10 mouse cellular contexts compared by ENCODE assay signal in the genomic region with DNA sequence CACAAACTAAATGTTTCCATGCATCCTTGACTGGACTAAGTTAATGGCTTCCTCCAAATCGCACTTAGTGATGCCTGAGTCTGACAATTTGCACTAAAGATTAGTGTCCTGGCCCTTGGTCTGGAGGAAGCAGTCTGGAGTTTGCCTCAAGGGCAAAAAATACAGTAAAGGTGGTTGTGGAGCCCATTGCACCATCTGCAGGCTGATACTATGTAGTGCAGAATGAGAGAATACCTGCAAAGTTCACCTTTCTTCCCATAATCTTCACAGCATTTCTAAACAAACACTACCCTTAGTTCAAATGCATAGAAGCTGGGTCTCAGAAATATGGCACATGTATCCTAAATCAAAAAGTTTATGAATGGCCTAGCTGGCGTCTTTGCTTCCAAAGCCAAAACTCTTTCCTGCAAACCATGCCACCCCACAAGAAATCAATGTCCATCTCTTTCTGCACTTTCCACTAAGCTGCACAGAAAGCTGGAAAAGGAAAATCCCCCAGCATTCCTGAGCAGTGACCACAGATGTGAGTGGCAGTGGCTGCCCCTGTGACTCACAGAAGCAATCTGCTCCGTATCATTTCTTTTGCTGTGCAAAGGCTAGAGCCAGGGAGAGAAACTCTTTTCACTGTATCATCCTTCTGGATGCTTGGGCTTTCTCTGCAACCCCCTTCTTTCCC. TPM values are rescaled to one million over a fixed set of nuclear protein-coding genes. Genes with fewer than 3 reads are reported as not detected.
DNase-seq lines count a peak whose midpoint lies in the region; TF ChIP-seq lines count a peak whose summit lies in the region.
"Had no signal": no experiment of that assay in that cellular context is flagged by ENCODE, and none has a peak within 500 bp of the region (broad histone marks: within the 10 kb centered on the region; RNA-seq: fewer than 3 reads in every experiment).

No protein-coding gene starts in this region.

- H3K4me1 ChIP-seq in E14TG2a.4 (replicated peaks; ENCODE audit: low read depth, low read length) = no peaks in the 10 kb centered on the region
- H3K4me1 ChIP-seq: liver, embryonic 15.5 days had no signal

- no peaks in the 10 kb centered on the region for H3K36me3 ChIP-seq in E14TG2a.4 (ENCODE audit: insufficient read depth, low read length)
- H3K36me3 ChIP-seq: liver, embryonic 15.5 days had no signal

- no peaks in the 10 kb centered on the region for H3K27me3 ChIP-seq in E14TG2a.4 (ENCODE audit: insufficient read depth, low read length)
- H3K27me3 ChIP-seq: liver, embryonic 15.5 days had no signal

- H3K9me3 ChIP-seq in E14TG2a.4 (ENCODE audit: low read length) = no peaks in the 10 kb centered on the region
- H3K9me3 ChIP-seq: liver, embryonic 15.5 days had no signal

- no peak overlapping the region for H3K4me3 ChIP-seq in E14TG2a.4 (replicated peaks; ENCODE audit: low read length)
- H3K4me3 ChIP-seq: liver, embryonic 15.5 days had no signal

- peak; percentile 1 to 22 for DNase-seq in kidney, postnatal 36 days
- DNase-seq in kidney, adult 18-20 months = no peak
- peak; percentile 42 for DNase-seq in 416B (ENCODE audit: low read depth)
- peak; percentile 38 for DNase-seq in induced T-regulatory cell, adult 2 months (ENCODE audit: low read depth)
- no peak for DNase-seq in right cerebral cortex, postnatal 4 days
- no peak for DNase-seq in adrenal gland, postnatal 14 days
- DNase-seq: layer of hippocampus, adult 9-11 months; thymus, postnatal 36 days had no signal

- TF ChIP-seq CTCF in E14TG2a.4 (conservative IDR thresholded peaks at IDR 0.05; ENCODE audit: low read length) = peak; percentile 47

RNA-seq across cellular contexts. Expression of a gene that starts 17.8 kb away (rescaled TPM):
- total RNA-seq in adrenal gland, postnatal 14 days (2021) = 2.8 TPM in 1 of 2 replicates, not detected in the other

RNA-seq across cellular contexts. Expression of a gene that starts 20.1 kb away (rescaled TPM):
- not detected in 2 replicates for total RNA-seq in adrenal gland, postnatal 14 days (2021)

RNA-seq across cellular contexts. Expression of a gene that starts 24.6 kb away (rescaled TPM):
- total RNA-seq in adrenal gland, postnatal 14 days (2021) = 12.5 and 15.5 TPM in 2 replicates

RNA-seq across cellular contexts. Expression of a gene that starts 25.1 kb away (rescaled TPM):
- total RNA-seq in adrenal gland, postnatal 14 days (2021) = 1.3 and 1.7 TPM in 2 replicates

Comparison
In these comparisons a context has a peak if more than half of its experiments do, and no peak if none do; other contexts are left out.
1. DNase-seq: peak in kidney, postnatal 36 days (2 of 2), 416B (single experiment) and induced T-regulatory cell, adult 2 months (single experiment); none in kidney, adult 18-20 months (single experiment), right cerebral cortex, postnatal 4 days (single experiment) and adrenal gland, postnatal 14 days (single experiment).